Comparison of ENCODE assay signal across 7 mouse cellular contexts in genomic region chr13:93304251-93305001, GRCm38 (mm10). TPM values are rescaled to one million over a fixed set of nuclear protein-coding genes. Genes with fewer than 3 reads are reported as not detected.
DNase-seq lines count a peak whose midpoint lies in the region; ATAC-seq and TF ChIP-seq lines count a peak whose summit lies in the region.

No protein-coding gene starts in this region.

- peak overlapping the region; percentile 88 for H3K9ac ChIP-seq in ES-Bruce4 (ENCODE audit: low read depth, poor library complexity, severe bottlenecking)
- H3K9ac ChIP-seq in kidney, embryonic 14.5 days (ENCODE audit: low read depth, low read length): peak overlapping the region; percentile 88
- peak overlapping the region; percentile 91 for H3K9ac ChIP-seq in liver, embryonic 16.5 days (ENCODE audit: low read depth, low read length)

- H3K27me3 ChIP-seq in ES-Bruce4 (ENCODE audit: control insufficient read depth, insufficient read depth, low read length, poor library complexity, severe bottlenecking): no peaks in the 10 kb centered on the region
- H3K27me3 ChIP-seq in kidney, embryonic 14.5 days (ENCODE audit: control insufficient read depth, insufficient read depth, low read length): no peaks in the 10 kb centered on the region
- H3K27me3 ChIP-seq in liver, embryonic 16.5 days (ENCODE audit: control insufficient read depth, insufficient read depth, low read depth, low read length): no peaks in the 10 kb centered on the region

- peak; percentile 1; the same call in 1 of the 2 replicates for ATAC-seq in granulocyte monocyte progenitor cell, adult 5-6 weeks (replicated peaks; ENCODE audit: poor library complexity, severe bottlenecking)
- ATAC-seq in kidney, embryonic 14.5 days (ENCODE audit: low FRiP score, low TSS enrichment): peak; percentile 54
- ATAC-seq in liver, embryonic 16.5 days (ENCODE audit: low read depth): peak; percentile 12

- no peak for TF ChIP-seq CTCF in ES-Bruce4 (IDR thresholded peaks at IDR 0.05; ENCODE audit: low read depth, low read length)

- DNase-seq in CD4-positive helper T cell, adult 2 months (ENCODE audit: low read depth, low spot score): peak; percentile 29
- peak; percentile 82 for DNase-seq in embryo, embryonic 10.5 days (ENCODE audit: low spot score)
- DNase-seq in right cerebral cortex, adult 2 months (ENCODE audit: low spot score in 2 of 2): peak; percentile 55 to 66

- no peak for TF ChIP-seq POLR2A in ES-Bruce4 (IDR thresholded peaks at IDR 0.05; ENCODE audit: insufficient read depth, low read length)

- no peaks in the 10 kb centered on the region for H3K36me3 ChIP-seq in ES-Bruce4 (ENCODE audit: control insufficient read depth, insufficient read depth, low read length, poor library complexity, severe bottlenecking)
- H3K36me3 ChIP-seq in kidney, embryonic 14.5 days (ENCODE audit: control insufficient read depth, insufficient read depth, low read length): no peaks in the 10 kb centered on the region
- H3K36me3 ChIP-seq in liver, embryonic 16.5 days (ENCODE audit: control insufficient read depth, insufficient read depth): no peaks in the 10 kb centered on the region

- no peaks in the 10 kb centered on the region for H3K9me3 ChIP-seq in ES-Bruce4 (replicated peaks; ENCODE audit: control insufficient read depth, insufficient read depth, low read length, poor library complexity, severe bottlenecking)
- H3K9me3 ChIP-seq in kidney, embryonic 14.5 days (ENCODE audit: control insufficient read depth, low read length): no peaks in the 10 kb centered on the region
- no peaks in the 10 kb centered on the region for H3K9me3 ChIP-seq in liver, embryonic 16.5 days (replicated peaks; ENCODE audit: control insufficient read depth, low read length)

- no peak for TF ChIP-seq EP300 in ES-Bruce4 (IDR thresholded peaks at IDR 0.05; ENCODE audit: insufficient read depth, low read depth, low read length)

- 1% methylated on average over 41 of the region's 64 CpGs for WGBS in kidney, embryonic 14.5 days
- WGBS in liver, embryonic 16.5 days (ENCODE audit: insufficient replicate concordance): under 1% methylated on average over 54 of the region's 64 CpGs

- no peak overlapping the region for H3K27ac ChIP-seq in ES-Bruce4 (ENCODE audit: insufficient read depth, low read length)
- H3K27ac ChIP-seq in kidney, embryonic 14.5 days (ENCODE audit: low read depth, low read length): peak overlapping the region; percentile 90
- peak overlapping the region; percentile 85 for H3K27ac ChIP-seq in liver, embryonic 16.5 days (ENCODE audit: low read length)

- no peaks in the 10 kb centered on the region for H3K4me1 ChIP-seq in ES-Bruce4 (ENCODE audit: control insufficient read depth, insufficient read depth, low read length)
- peaks cover 14% of the 10 kb centered on the region; the same call in 1 of the 2 replicates for H3K4me1 ChIP-seq in kidney, embryonic 14.5 days (ENCODE audit: control insufficient read depth, insufficient read depth, low read length)
- H3K4me1 ChIP-seq in liver, embryonic 16.5 days (ENCODE audit: control insufficient read depth, low read depth, low read length): peaks cover 11% of the 10 kb centered on the region

- peak overlapping the region; percentile 92 for H3K4me3 ChIP-seq in ES-Bruce4 (ENCODE audit: low read depth, low read length)
- peak overlapping the region; percentile 88 for H3K4me3 ChIP-seq in kidney, embryonic 14.5 days (ENCODE audit: low read length)
- H3K4me3 ChIP-seq in liver, embryonic 16.5 days (ENCODE audit: low read depth, low read length): peak overlapping the region; percentile 81

- H3K4me2 ChIP-seq in kidney, embryonic 14.5 days (replicated peaks; ENCODE audit: low read depth, low read length): peak overlapping the region; percentile 58
- peak overlapping the region; percentile 81 for H3K4me2 ChIP-seq in liver, embryonic 16.5 days (ENCODE audit: low read depth, low read length)

RNA-seq across cellular contexts. Expression of gene Homer1, which starts 5.0 kb away (rescaled TPM):
- 23.9 and 27.4 TPM in 2 replicates for polyA plus RNA-seq in ES-Bruce4 (2011; ENCODE audit: insufficient read depth, insufficient read length, low read depth, missing spikeins)
- total RNA-seq in granulocyte monocyte progenitor cell, adult 5-6 weeks (2014; fragmentation: Nextera tagmentation): 11.0 and 13.0 TPM in 2 replicates
- total RNA-seq in granulocyte monocyte progenitor cell, adult 5-6 weeks (2017): 13.7 and 18.4 TPM in 2 replicates
- 8.6 and 8.9 TPM in 2 replicates for polyA plus RNA-seq in kidney, embryonic 14.5 days (2014; fragmentation: Nextera tagmentation; extraction: Ambion mirVana)
- polyA plus RNA-seq in liver, embryonic 16.5 days (2015; fragmentation: Nextera tagmentation; extraction: Ambion mirVana): 1.7 and 1.8 TPM in 2 replicates

Comparison
In these comparisons a context has a peak if more than half of its experiments do, and no peak if none do; other contexts are left out.
1. DNase-seq: peak in every context shown above with its lines; median percentile 82 in embryo, embryonic 10.5 days; 60 in right cerebral cortex, adult 2 months; 29 in CD4-positive helper T cell, adult 2 months.
2. ATAC-seq: peak in every context shown above with its lines; median percentile 54 in kidney, embryonic 14.5 days; 12 in liver, embryonic 16.5 days; 1 in granulocyte monocyte progenitor cell, adult 5-6 weeks.